Mouse (Mus musculus): ENCODE results near the gene Olfr156. TPM values are rescaled to one million over a fixed set of nuclear protein-coding genes. Genes with fewer than 3 reads are reported as not detected.

The Olfr156 gene
- polyA plus RNA-seq, 1 experiment from 2014 or later, result not detected

DNA sequence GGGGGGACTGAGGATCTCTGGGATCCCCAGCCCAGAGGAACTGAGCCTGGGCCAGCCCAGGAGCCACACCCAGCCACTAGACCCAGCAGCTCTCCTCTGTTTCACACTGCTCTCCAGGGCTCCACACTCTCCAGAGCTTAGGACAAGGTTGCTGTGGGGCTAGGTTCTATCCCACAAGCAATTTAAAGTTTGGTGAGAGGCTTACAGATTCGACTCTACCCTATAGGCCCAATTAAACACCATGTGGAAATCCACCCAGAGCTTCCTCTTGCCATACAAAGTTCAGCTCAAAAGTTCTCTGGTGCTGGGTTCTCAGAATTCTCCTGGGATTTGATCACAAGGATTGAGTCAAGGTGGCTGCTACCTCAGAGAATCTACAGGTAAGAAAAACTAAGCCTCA, 16.4 kb upstream of the Olfr156 start, which contains the start of gene Olfr157:
TSS of gene Olfr157 (minus strand) at position 101 of the 400 bp plus-strand sequence.
- no peak for DNase-seq
- no peaks in the 10 kb centered on the region for H3K36me3 ChIP-seq (ENCODE audit: insufficient read depth)

DNA sequence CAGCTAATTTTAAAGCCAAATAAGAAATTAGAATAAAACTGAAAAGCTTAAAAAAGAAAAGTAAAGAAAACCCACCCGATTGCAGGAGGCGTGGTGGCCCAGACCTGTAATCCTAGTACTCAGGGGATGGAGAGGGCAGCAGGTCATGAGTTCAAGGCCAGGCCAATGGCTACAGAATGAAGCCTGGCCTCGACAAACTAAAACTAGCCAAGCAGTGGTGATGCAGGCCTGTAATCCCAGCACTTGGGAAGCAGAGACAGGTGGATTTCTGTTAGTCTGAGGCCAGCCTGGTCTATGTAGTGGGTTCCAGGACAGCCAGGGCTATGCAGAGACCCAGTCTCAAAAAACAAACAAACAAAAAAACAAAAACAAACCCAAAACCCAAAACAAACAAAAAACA, 14.6 kb upstream of the Olfr156 start:
- H3K36me3 ChIP-seq (ENCODE audit: insufficient read depth), result no peaks in the 10 kb centered on the region
- TF ChIP-seq CTCF (IDR thresholded peaks at IDR 0.05; ENCODE audit: low read depth), result no peak
- WGBS, result 67% methylated on average over 3 of the region's 3 CpGs

More for the DNA sequence above, 16.4 kb upstream of the Olfr156 start, which contains the start of gene Olfr157:
- ATAC-seq (ENCODE audit: insufficient read depth), result no peak
- H3K4me2 ChIP-seq, result no peak within 1 kb of the TSS
- no peak for TF ChIP-seq CTCF (IDR thresholded peaks at IDR 0.05; ENCODE audit: low read depth)
- H3K9ac ChIP-seq, result no peak within 1 kb of the TSS
- H3K27ac ChIP-seq (ENCODE audit: low read depth), result no peak within 1 kb of the TSS
- H3K4me3 ChIP-seq (ENCODE audit: low read depth, low read length), result no peak within 1 kb of the TSS
- no peaks in the 10 kb centered on the region for H3K4me1 ChIP-seq (ENCODE audit: insufficient read depth)
- H3K9me3 ChIP-seq (ENCODE audit: low read depth, low read length), result 0 out of 2 replicates have a peak, but pooled peaks cover 3% of the 10 kb centered on the region
- 66% methylated on average over 1 of the region's 1 CpGs for WGBS
- H3K27me3 ChIP-seq (ENCODE audit: insufficient read depth, low read length), result no peaks in the 10 kb centered on the region

GRCm38 (mm10) chr4:43834749-43835148, 11.1 kb upstream of the Olfr156 start:
- TF ChIP-seq CTCF (IDR thresholded peaks at IDR 0.05; ENCODE audit: low read depth), result no peak
- Histone ChIP-seq H3K9me3 (ENCODE audit: low read depth, low read length) (no peaks in the 10 kb centered on the region), H3K4me2 (no peak overlapping the region), H3K27ac (ENCODE audit: low read depth) (no peak overlapping the region), H3K36me3 (ENCODE audit: insufficient read depth) (no peaks in the 10 kb centered on the region), H3K4me1 (ENCODE audit: insufficient read depth) (no peaks in the 10 kb centered on the region), H3K27me3 (ENCODE audit: insufficient read depth, low read length) (no peaks in the 10 kb centered on the region), H3K4me3 (ENCODE audit: low read depth, low read length) (no peak overlapping the region), H3K9ac (no peak overlapping the region)
- ATAC-seq (ENCODE audit: insufficient read depth), result no peak
- DNase-seq, result no peak
- WGBS, result 45% methylated on average over 4 of the region's 4 CpGs

More for the DNA sequence above, 14.6 kb upstream of the Olfr156 start:
- H3K9me3 ChIP-seq (ENCODE audit: low read depth, low read length), result 0 out of 2 replicates have a peak, but pooled peaks cover 3% of the 10 kb centered on the region
- no peak overlapping the region for H3K27ac ChIP-seq (ENCODE audit: low read depth)
- no peaks in the 10 kb centered on the region for H3K4me1 ChIP-seq (ENCODE audit: insufficient read depth)
- ATAC-seq (ENCODE audit: insufficient read depth) (no peak), DNase-seq (no peak)
- H3K4me3 ChIP-seq (ENCODE audit: low read depth, low read length), result no peak overlapping the region
- no peak overlapping the region for H3K4me2 ChIP-seq
- no peaks in the 10 kb centered on the region for H3K27me3 ChIP-seq (ENCODE audit: insufficient read depth, low read length)
- H3K9ac ChIP-seq, result no peak overlapping the region

- H3K9me3 ChIP-seq (ENCODE audit: low read depth, low read length), result no peaks in the 10 kb centered on the region
- no peak overlapping the region for H3K4me3 ChIP-seq (ENCODE audit: low read depth, low read length)
- no peak overlapping the region for H3K27ac ChIP-seq (ENCODE audit: low read depth)
- no peak overlapping the region for H3K4me2 ChIP-seq
- H3K27me3 ChIP-seq (ENCODE audit: insufficient read depth, low read length), result no peaks in the 10 kb centered on the region
- no peaks in the 10 kb centered on the region for H3K36me3 ChIP-seq (ENCODE audit: insufficient read depth)
- no peak overlapping the region for H3K9ac ChIP-seq
- H3K4me1 ChIP-seq (ENCODE audit: insufficient read depth), result no peaks in the 10 kb centered on the region
- TF ChIP-seq CTCF (IDR thresholded peaks at IDR 0.05; ENCODE audit: low read depth), result no peak
- ATAC-seq (ENCODE audit: insufficient read depth) (no peak), DNase-seq (no peak)
- 63% methylated on average over 5 of the region's 5 CpGs for whole genome bisulfite sequencing
Measured at GRCm38 (mm10) chr4:43833752-43834151, 10.1 kb upstream of the Olfr156 start.

DNA sequence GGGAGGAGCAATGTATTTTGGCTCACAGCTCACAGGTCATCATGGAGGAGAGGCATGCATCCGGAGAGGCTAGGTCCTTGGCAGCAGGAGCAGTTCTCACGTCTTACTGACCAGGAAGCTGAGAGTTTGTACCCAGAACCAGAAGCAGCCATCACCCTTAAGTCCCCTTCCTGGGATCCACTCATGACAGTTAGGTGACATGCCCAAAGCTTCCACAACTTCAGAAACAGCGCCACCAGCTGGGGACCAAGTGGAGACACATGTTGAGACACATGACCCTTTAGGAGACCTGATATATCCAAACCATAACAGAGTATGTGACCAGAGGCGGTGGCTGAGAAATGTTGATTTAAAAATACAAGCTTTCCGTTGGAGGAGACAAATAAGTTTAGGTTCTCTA, 8.3 kb upstream of the Olfr156 start:
- Histone ChIP-seq H3K9me3 (ENCODE audit: low read depth, low read length) (no peaks in the 10 kb centered on the region), H3K4me1 (ENCODE audit: insufficient read depth) (no peaks in the 10 kb centered on the region), H3K27ac (ENCODE audit: low read depth) (no peak overlapping the region), H3K36me3 (ENCODE audit: insufficient read depth) (no peaks in the 10 kb centered on the region), H3K4me2 (no peak overlapping the region), H3K27me3 (ENCODE audit: insufficient read depth, low read length) (no peaks in the 10 kb centered on the region), H3K4me3 (ENCODE audit: low read depth, low read length) (no peak overlapping the region), H3K9ac (no peak overlapping the region)
- DNase-seq (no peak), ATAC-seq (ENCODE audit: insufficient read depth) (no peak)
- WGBS, result 54% methylated on average over 5 of the region's 5 CpGs
- 0 out of 2 replicates have a peak, but pooled peaks have one; percentile 11 for TF ChIP-seq CTCF (IDR thresholded peaks at IDR 0.05; ENCODE audit: low read depth)

DNA sequence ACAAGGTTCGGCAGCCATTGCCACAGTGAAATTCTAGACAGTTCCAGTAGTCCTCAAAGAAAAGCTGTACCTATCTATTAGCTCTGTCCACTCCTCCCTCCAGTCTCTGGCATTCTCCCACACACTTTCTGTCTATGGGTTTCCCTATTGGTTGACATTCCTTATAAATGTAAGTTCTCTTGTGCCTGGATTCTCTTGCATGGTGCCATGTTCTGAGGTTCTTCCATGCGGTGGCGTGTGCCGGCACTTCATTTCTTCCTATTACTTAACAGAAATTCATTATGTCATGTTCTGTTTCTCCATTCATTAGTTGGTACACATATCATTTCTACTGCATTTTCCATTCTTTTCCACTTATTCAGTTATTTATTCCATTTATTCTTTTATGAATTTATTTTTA, 5.1 kb upstream of the Olfr156 start:
- DNase-seq, result no peak

DNA sequence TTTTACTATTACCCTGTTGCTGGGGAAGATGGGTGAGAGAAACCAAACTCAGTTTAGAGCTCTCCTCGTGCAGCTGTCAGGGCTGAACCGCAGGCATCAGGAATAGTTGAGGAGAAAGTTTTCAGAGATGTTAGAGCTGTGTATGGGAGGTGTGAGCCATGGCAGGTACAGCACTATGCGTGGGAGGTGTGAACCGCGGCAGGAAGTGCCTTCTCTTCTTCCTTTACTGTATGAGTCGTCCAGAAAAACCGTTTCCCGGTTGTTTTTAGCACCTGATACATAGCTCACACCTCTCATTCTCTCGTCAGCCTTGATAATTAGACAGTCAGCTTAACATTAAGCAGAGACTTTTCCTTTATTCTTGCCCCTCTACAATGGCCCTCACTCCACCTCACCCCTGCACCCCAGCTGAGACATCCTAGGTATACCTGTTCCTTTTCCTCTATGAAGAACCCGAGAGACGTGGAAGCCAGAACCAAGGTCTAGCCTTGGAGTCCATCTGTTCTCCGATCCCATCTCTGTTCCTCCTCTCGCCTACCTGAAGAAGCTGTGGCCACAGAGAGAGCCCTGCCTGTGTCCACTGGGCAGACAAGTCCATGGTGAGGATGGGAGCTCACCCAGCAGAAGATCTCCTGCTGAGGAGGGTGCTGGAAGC, 672 bp downstream of the Olfr156 start:
- Histone ChIP-seq H3K9me3 (ENCODE audit: low read depth, low read length) (no peaks in the 10 kb centered on the region), H3K4me3 (ENCODE audit: low read depth, low read length) (no peak overlapping the region), H3K4me1 (ENCODE audit: insufficient read depth) (no peaks in the 10 kb centered on the region), H3K4me2 (no peak overlapping the region), H3K27me3 (ENCODE audit: insufficient read depth, low read length) (no peaks in the 10 kb centered on the region), H3K9ac (no peak overlapping the region), H3K36me3 (ENCODE audit: insufficient read depth) (no peaks in the 10 kb centered on the region), H3K27ac (ENCODE audit: low read depth) (no peak overlapping the region)
- DNase-seq (no peak), ATAC-seq (ENCODE audit: insufficient read depth) (no peak)
- 63% methylated on average over 13 of the region's 13 CpGs for WGBS
- TF ChIP-seq CTCF (IDR thresholded peaks at IDR 0.05; ENCODE audit: low read depth), result no peak

More for the DNA sequence above, 5.1 kb upstream of the Olfr156 start:
- Histone ChIP-seq H3K4me3 (ENCODE audit: low read depth, low read length) (no peak overlapping the region), H3K27ac (ENCODE audit: low read depth) (no peak overlapping the region), H3K27me3 (ENCODE audit: insufficient read depth, low read length) (no peaks in the 10 kb centered on the region), H3K9ac (no peak overlapping the region), H3K4me1 (ENCODE audit: insufficient read depth) (no peaks in the 10 kb centered on the region), H3K9me3 (ENCODE audit: low read depth, low read length) (no peaks in the 10 kb centered on the region), H3K4me2 (no peak overlapping the region), H3K36me3 (ENCODE audit: insufficient read depth) (no peaks in the 10 kb centered on the region)
- no peak for TF ChIP-seq CTCF (IDR thresholded peaks at IDR 0.05; ENCODE audit: low read depth)
- ATAC-seq (ENCODE audit: insufficient read depth), result no peak
- 91% methylated on average over 4 of the region's 4 CpGs for WGBS

Data from lung, embryonic 14.5 days (tissue).